Mouse (Mus musculus): ENCODE measurements at regions not wholly inside any gene's neighbourhood (a gene's known extent, or its start where the extent isn't known, plus 50 kb on each side); places are given as distances from the start of the nearest gene placed in this dataset.

DNA sequence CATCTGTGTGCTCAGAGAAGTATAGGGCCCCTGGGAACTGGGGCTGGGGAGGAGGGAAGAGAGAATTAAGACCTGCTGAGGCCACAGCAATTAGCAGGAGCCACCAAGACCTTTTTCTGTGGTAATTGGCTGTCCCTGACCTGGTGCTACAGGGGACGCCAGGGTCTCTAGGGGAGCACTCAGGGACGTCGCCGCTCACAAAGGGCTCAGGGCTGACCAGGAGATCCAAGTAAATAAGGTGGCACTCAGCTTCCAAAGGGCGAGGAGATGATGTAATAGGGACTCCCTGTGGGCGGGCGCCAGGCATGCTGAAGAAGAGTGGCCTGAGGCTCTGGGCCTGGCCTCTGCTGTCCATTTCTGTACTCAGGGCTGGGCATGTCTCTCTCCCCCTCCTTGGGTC, 363.2 kb upstream of the 3110018I06Rik start:
- H3K9ac ChIP-seq (ENCODE audit: low read length), result no peak overlapping the region
- no peaks in the 10 kb centered on the region for H3K27me3 ChIP-seq (ENCODE audit: control insufficient read depth, insufficient read depth, low read length)
- no peak overlapping the region for H3K4me3 ChIP-seq (ENCODE audit: control insufficient read depth in 1 of 2, insufficient read depth in 1 of 2, low read depth in 1 of 2, low read length in 2 of 2)
- no peaks in the 10 kb centered on the region for H3K9me3 ChIP-seq (ENCODE audit: control insufficient read depth, low read length)
- no peaks in the 10 kb centered on the region for H3K36me3 ChIP-seq (ENCODE audit: control insufficient read depth, insufficient read depth, low read length)
- H3K4me1 ChIP-seq (ENCODE audit: control insufficient read depth in 2 of 2, insufficient read depth in 2 of 2, low read length in 2 of 2), result no peaks in the 10 kb centered on the region
- H3K4me2 ChIP-seq (ENCODE audit: low read length), result no peak overlapping the region
- no peak for ATAC-seq (ENCODE audit: insufficient number of reproducible peaks, insufficient read depth, low FRiP score, low read depth)
- H3K27ac ChIP-seq (replicated peaks in 1 of 2; ENCODE audit: control insufficient read depth in 1 of 2, insufficient read depth in 1 of 2, low read depth in 2 of 2, low read length in 2 of 2), result no peak overlapping the region
- 64% methylated on average over 7 of the region's 7 CpGs for WGBS

DNA sequence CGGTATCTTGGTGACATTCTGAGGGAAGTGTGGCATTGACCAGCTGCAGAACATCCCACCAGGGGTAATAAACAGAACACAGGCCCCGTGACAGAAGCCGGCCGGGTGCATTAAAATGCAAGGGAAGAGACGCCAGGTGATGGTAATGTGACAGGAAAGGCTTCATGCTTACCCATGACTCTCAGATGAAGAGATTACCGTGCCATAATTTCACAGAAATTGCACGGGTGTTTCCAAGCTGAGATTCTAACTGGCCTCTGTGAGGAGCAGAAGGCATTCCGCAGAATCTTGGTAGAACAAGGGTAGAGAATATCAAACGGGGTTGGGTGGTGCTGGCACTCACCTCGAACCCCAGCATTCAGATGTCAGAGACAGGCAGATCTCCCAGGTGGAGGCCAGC, 362.4 kb upstream of the 3110018I06Rik start:
- H3K9me3 ChIP-seq (ENCODE audit: control insufficient read depth, low read length), result no peaks in the 10 kb centered on the region
- no peaks in the 10 kb centered on the region for H3K27me3 ChIP-seq (ENCODE audit: control insufficient read depth, insufficient read depth, low read length)
- no peak overlapping the region for H3K9ac ChIP-seq (ENCODE audit: low read length)
- peaks cover under 1% of the 10 kb centered on the region in 2 experiments; a peak in 2 of 4 replicates for H3K4me1 ChIP-seq (ENCODE audit: control insufficient read depth in 2 of 2, insufficient read depth in 2 of 2, low read length in 2 of 2)
- H3K4me3 ChIP-seq (ENCODE audit: control insufficient read depth in 1 of 2, insufficient read depth in 1 of 2, low read depth in 1 of 2, low read length in 2 of 2), result no peak overlapping the region
- no peak for ATAC-seq (ENCODE audit: insufficient number of reproducible peaks, insufficient read depth, low FRiP score, low read depth)
- no peak overlapping the region for H3K4me2 ChIP-seq (ENCODE audit: low read length)
- no peaks in the 10 kb centered on the region for H3K36me3 ChIP-seq (ENCODE audit: control insufficient read depth, insufficient read depth, low read length)
- no peak overlapping the region for H3K27ac ChIP-seq (replicated peaks in 1 of 2; ENCODE audit: control insufficient read depth in 1 of 2, insufficient read depth in 1 of 2, low read depth in 2 of 2, low read length in 2 of 2)
- WGBS, result 82% methylated on average over 10 of the region's 10 CpGs

- Histone ChIP-seq H3K4me3 (ENCODE audit: control insufficient read depth in 1 of 2, insufficient read depth in 1 of 2, low read depth in 1 of 2, low read length in 2 of 2) (no peak overlapping the region), H3K27ac (replicated peaks in 1 of 2; ENCODE audit: control insufficient read depth in 1 of 2, insufficient read depth in 1 of 2, low read depth in 2 of 2, low read length in 2 of 2) (no peak overlapping the region), H3K4me2 (ENCODE audit: low read length) (no peak overlapping the region), H3K36me3 (ENCODE audit: control insufficient read depth, insufficient read depth, low read length) (no peaks in the 10 kb centered on the region), H3K9me3 (ENCODE audit: control insufficient read depth, low read length) (no peaks in the 10 kb centered on the region), H3K9ac (ENCODE audit: low read length) (no peak overlapping the region), H3K27me3 (ENCODE audit: control insufficient read depth, insufficient read depth, low read length) (no peaks in the 10 kb centered on the region), H3K4me1 (ENCODE audit: control insufficient read depth in 2 of 2, insufficient read depth in 2 of 2, low read length in 2 of 2) (peaks cover 7 to 11% of the 10 kb centered on the region in 2 experiments)
- ATAC-seq (ENCODE audit: insufficient number of reproducible peaks, insufficient read depth, low FRiP score, low read depth), result no peak
- 81% methylated on average over 3 of the region's 3 CpGs for WGBS
Observed at GRCm38 (mm10) chr12:107127591-107127990, 360.8 kb upstream of the 3110018I06Rik start.

GRCm38 (mm10) chr12:107129232-107129631, 359.2 kb upstream of the 3110018I06Rik start:
- Histone ChIP-seq H3K9ac (ENCODE audit: low read length) (no peak overlapping the region), H3K4me1 (ENCODE audit: control insufficient read depth in 2 of 2, insufficient read depth in 2 of 2, low read length in 2 of 2) (peaks cover 7 to 11% of the 10 kb centered on the region in 2 experiments), H3K27me3 (ENCODE audit: control insufficient read depth, insufficient read depth, low read length) (no peaks in the 10 kb centered on the region), H3K4me2 (ENCODE audit: low read length) (no peak overlapping the region), H3K4me3 (ENCODE audit: control insufficient read depth in 1 of 2, insufficient read depth in 1 of 2, low read depth in 1 of 2, low read length in 2 of 2) (no peak overlapping the region), H3K9me3 (ENCODE audit: control insufficient read depth, low read length) (no peaks in the 10 kb centered on the region), H3K27ac (replicated peaks in 1 of 2; ENCODE audit: control insufficient read depth in 1 of 2, insufficient read depth in 1 of 2, low read depth in 2 of 2, low read length in 2 of 2) (no peak overlapping the region), H3K36me3 (ENCODE audit: control insufficient read depth, insufficient read depth, low read length) (no peaks in the 10 kb centered on the region)
- WGBS, result 64% methylated on average over 6 of the region's 6 CpGs
- ATAC-seq (ENCODE audit: insufficient number of reproducible peaks, insufficient read depth, low FRiP score, low read depth), result no peak

DNA sequence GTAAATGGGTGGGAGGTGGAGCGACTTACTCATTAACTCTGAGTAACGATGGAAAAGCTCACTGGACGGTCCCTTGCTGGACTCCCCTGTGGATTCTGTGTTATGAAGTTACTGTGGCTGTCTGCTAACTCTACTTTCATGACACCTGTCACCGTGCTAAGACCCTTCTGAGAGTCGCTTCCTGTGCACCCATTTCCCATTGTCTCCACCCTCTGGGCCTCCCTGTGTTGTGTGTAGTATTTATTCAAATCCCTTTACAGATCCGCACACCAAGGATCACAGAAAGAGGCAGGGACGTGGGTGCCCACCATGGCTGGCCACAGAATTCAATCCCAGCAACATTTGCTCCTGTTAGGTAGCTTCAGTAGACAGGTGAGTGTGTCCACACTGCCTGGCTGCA, 357.1 kb upstream of the 3110018I06Rik start:
- no peaks in the 10 kb centered on the region for H3K36me3 ChIP-seq (ENCODE audit: control insufficient read depth, insufficient read depth, low read length)
- no peaks in the 10 kb centered on the region for H3K27me3 ChIP-seq (ENCODE audit: control insufficient read depth, insufficient read depth, low read length)
- 70% methylated on average over 7 of the region's 7 CpGs for WGBS
- H3K27ac ChIP-seq (replicated peaks in 1 of 2; ENCODE audit: control insufficient read depth in 1 of 2, insufficient read depth in 1 of 2, low read depth in 2 of 2, low read length in 2 of 2), result no peak overlapping the region
- H3K9me3 ChIP-seq (ENCODE audit: control insufficient read depth, low read length), result no peaks in the 10 kb centered on the region
- H3K4me3 ChIP-seq (ENCODE audit: control insufficient read depth in 1 of 2, insufficient read depth in 1 of 2, low read depth in 1 of 2, low read length in 2 of 2), result no peak overlapping the region
- H3K4me1 ChIP-seq (ENCODE audit: control insufficient read depth in 2 of 2, insufficient read depth in 2 of 2, low read length in 2 of 2), result peaks cover 7 to 11% of the 10 kb centered on the region in 2 experiments
- H3K4me2 ChIP-seq (ENCODE audit: low read length), result 0 out of 2 replicates have a peak overlapping the region, but pooled peaks have one; percentile 42
- H3K9ac ChIP-seq (ENCODE audit: low read length), result no peak overlapping the region
- no peak for ATAC-seq (ENCODE audit: insufficient number of reproducible peaks, insufficient read depth, low FRiP score, low read depth)

GRCm38 (mm10) chr12:107131841-107132240, 356.6 kb upstream of the 3110018I06Rik start:
- Histone ChIP-seq H3K27ac (replicated peaks in 1 of 2; ENCODE audit: control insufficient read depth in 1 of 2, insufficient read depth in 1 of 2, low read depth in 2 of 2, low read length in 2 of 2) (peak overlapping the region in 1 of 2 experiments; percentile 6; a peak in 1 of 4 replicates), H3K27me3 (ENCODE audit: control insufficient read depth, insufficient read depth, low read length) (no peaks in the 10 kb centered on the region), H3K9me3 (ENCODE audit: control insufficient read depth, low read length) (no peaks in the 10 kb centered on the region), H3K9ac (ENCODE audit: low read length) (no peak overlapping the region), H3K4me2 (ENCODE audit: low read length) (peak overlapping the region; percentile 42), H3K4me1 (ENCODE audit: control insufficient read depth in 2 of 2, insufficient read depth in 2 of 2, low read length in 2 of 2) (peaks cover 7 to 11% of the 10 kb centered on the region in 2 experiments), H3K36me3 (ENCODE audit: control insufficient read depth, insufficient read depth, low read length) (no peaks in the 10 kb centered on the region), H3K4me3 (ENCODE audit: control insufficient read depth in 1 of 2, insufficient read depth in 1 of 2, low read depth in 1 of 2, low read length in 2 of 2) (no peak overlapping the region)
- no peak for ATAC-seq (ENCODE audit: insufficient number of reproducible peaks, insufficient read depth, low FRiP score, low read depth)
- WGBS, result 25% methylated on average over 6 of the region's 6 CpGs

- H3K27ac ChIP-seq (replicated peaks in 1 of 2; ENCODE audit: control insufficient read depth in 1 of 2, insufficient read depth in 1 of 2, low read depth in 2 of 2, low read length in 2 of 2), result no peak overlapping the region
Observed at GRCm38 (mm10) chr12:107132501-107132900, 355.9 kb upstream of the 3110018I06Rik start.

GRCm38 (mm10) chr12:107134353-107134752, 354.1 kb upstream of the 3110018I06Rik start:
- Histone ChIP-seq H3K4me1 (ENCODE audit: control insufficient read depth in 2 of 2, insufficient read depth in 2 of 2, low read length in 2 of 2) (peaks cover 7 to 11% of the 10 kb centered on the region in 2 experiments), H3K9ac (ENCODE audit: low read length) (no peak overlapping the region), H3K9me3 (ENCODE audit: control insufficient read depth, low read length) (no peaks in the 10 kb centered on the region), H3K27ac (replicated peaks in 1 of 2; ENCODE audit: control insufficient read depth in 1 of 2, insufficient read depth in 1 of 2, low read depth in 2 of 2, low read length in 2 of 2) (no peak overlapping the region), H3K4me2 (ENCODE audit: low read length) (no peak overlapping the region), H3K27me3 (ENCODE audit: control insufficient read depth, insufficient read depth, low read length) (no peaks in the 10 kb centered on the region), H3K4me3 (ENCODE audit: control insufficient read depth in 1 of 2, insufficient read depth in 1 of 2, low read depth in 1 of 2, low read length in 2 of 2) (no peak overlapping the region), H3K36me3 (ENCODE audit: control insufficient read depth, insufficient read depth, low read length) (no peaks in the 10 kb centered on the region)
- no peak for ATAC-seq (ENCODE audit: insufficient number of reproducible peaks, insufficient read depth, low FRiP score, low read depth)
- WGBS, result 83% methylated on average over 3 of the region's 3 CpGs

More at GRCm38 (mm10) chr12:107132501-107132900, 355.9 kb upstream of the 3110018I06Rik start:
- peaks cover 7 to 11% of the 10 kb centered on the region in 2 experiments for H3K4me1 ChIP-seq (ENCODE audit: control insufficient read depth in 2 of 2, insufficient read depth in 2 of 2, low read length in 2 of 2)
- H3K4me2 ChIP-seq (ENCODE audit: low read length), result peak overlapping the region; percentile 42; the same call in 1 of the 2 replicates
- no peaks in the 10 kb centered on the region for H3K27me3 ChIP-seq (ENCODE audit: control insufficient read depth, insufficient read depth, low read length)
- no peaks in the 10 kb centered on the region for H3K9me3 ChIP-seq (ENCODE audit: control insufficient read depth, low read length)
- no peak overlapping the region for H3K9ac ChIP-seq (ENCODE audit: low read length)
- no peak overlapping the region for H3K4me3 ChIP-seq (ENCODE audit: control insufficient read depth in 1 of 2, insufficient read depth in 1 of 2, low read depth in 1 of 2, low read length in 2 of 2)
- WGBS, result 70% methylated on average over 3 of the region's 3 CpGs
- ATAC-seq (ENCODE audit: insufficient number of reproducible peaks, insufficient read depth, low FRiP score, low read depth), result no peak
- H3K36me3 ChIP-seq (ENCODE audit: control insufficient read depth, insufficient read depth, low read length), result no peaks in the 10 kb centered on the region
